Mouse (Mus musculus) 3T3-L1 (cell line): ENCODE results near the gene Zfp820.
"Not testable (repeated sequence)": the region's sequence is repeated elsewhere in the genome, so short reads cannot be mapped to it uniquely, and the experiment has no call there.

Experiments used
- DNase-seq: peaks from one replicate; pipeline ENCODE4 v3.0.0-alpha.2; 2015; ENCODE audit warnings: low read depth, low spot score

The Zfp820 gene

DNA sequence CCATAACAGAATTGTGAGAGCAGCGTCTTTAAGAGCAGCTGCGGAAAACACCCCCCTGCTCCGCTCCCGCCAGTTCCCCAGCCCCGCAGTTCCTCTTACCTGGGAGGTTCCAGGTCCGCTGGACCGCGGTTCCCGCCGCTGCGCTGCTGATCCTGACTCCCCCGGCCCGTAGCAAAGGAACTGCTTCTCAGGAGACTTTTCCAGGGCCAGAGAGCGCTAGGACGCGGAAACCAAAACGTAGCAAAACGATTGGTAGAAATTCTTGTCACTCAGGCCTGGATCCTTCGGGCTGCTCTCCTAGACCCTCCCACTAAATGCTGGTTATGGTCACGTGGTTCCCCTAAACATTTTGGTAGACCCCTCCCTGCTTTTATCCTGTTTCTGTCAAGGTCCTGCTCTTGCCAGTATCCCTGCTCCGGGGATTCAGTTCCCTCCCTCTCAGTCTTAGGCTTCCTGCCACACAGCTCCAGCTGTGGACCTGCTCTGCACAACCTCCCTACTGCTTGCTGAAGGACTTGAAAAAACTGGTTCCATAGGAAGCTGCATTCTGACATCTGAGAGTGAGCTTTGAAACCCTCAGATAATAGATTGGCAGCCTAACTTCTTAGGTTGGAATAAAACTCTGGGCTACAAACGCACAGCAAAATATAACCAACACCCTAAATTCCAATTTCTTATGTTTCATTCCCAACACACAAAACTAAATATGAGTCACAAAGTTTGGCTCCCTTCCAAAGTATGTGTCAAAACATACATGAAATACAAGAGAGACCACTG is at the start of gene Zfp820:
Zfp820 (minus strand) TSS at position 228 of the 777 bp plus-strand sequence.
- peak; percentile 71 for DNase-seq

DNA sequence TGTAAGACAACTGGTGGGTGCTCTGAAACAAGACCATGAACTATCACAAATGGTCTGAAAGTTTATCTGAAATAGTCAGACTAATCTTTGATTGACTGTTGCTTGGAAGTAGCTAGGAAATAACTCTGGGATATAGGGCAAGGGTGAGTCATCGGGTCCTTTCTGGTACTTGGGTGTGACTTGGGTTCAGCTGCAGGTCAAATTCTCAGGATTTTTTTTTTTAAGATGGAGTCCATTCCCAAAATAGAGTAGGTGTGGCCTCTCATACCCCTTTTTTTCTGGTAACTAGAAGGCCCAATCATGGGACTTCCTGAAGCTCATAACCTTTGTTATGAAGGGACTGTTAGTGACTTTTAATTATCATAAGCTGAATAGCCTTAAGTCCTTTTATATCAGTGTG is 25.7 kb upstream of the Zfp820 start:
- DNase-seq: peak; percentile 78

DNA sequence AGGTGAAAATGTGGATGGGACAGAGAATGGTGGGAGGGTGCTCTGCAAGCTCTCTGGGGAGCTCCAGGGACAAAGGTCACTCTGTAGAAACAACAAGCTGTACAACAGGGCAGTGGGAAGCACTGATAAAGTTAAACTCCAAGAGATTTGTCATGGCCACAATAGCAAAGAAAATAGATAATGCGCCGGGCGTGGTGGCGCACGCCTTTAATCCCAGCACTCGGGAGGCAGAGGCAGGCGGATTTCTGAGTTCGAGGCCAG is 680 bp upstream of the Zfp820 start:
- not testable (repeated sequence) for DNase-seq

DNA sequence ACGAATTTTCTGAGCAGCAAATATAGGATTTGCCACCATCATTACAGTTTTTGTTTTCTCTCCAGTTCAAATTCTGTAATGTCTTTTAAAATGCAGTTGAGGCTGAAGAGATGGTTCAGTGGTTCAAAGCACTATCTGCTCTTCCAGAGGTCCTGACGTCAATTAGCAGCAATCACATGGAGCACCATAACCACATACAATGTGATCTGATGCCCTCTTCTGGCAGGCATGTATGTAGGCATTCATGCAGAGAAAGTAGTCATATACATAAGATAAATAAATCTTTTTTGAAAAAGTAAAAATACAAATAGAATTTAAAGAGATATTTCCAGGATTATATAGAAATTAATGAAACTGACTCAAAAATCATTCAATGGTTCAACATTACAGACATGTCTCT is 7.1 kb downstream of the Zfp820 start:
- DNase-seq: peak; percentile 12

DNA sequence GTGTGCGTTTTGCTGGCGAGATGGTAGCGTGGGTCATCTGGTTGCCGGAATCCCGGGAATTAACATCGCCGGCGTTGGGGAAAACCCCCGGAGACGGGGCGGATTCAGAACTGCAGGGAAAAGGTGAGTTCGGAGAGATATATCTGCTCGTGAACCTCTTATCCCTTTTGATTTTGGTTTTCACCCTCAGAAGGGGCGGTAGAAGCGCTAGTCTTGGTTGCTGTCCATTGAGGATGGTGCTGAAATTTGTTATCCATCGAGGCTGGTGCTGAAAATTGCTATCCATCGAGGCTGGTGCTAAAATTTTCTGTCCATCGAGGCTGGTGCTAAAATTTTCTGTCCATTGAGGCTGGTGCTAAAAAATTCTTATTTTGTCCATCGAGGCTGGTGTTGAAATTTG is 44.2 kb downstream of the Zfp820 start:
- DNase-seq: peak; percentile 30

DNA sequence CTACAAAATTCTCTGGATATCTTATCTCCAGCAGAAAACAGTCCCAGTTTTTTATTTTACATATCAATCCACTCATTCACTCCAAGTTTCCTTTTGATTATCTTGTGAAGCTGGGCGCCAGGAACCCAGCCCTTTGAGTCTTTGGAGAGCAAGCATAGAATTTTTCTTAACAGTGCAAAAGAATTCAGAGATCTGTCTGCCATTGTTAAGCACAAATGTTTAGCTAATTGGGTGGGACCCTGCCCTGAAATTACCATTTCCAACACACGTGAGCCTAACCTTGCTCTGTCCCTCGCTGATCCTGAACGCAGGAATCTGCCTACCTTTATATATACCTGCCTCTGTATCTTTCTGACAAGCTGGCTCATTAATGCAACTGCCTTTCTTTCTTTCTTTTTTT is 53.3 kb downstream of the Zfp820 start:
- DNase-seq: no peak

DNA sequence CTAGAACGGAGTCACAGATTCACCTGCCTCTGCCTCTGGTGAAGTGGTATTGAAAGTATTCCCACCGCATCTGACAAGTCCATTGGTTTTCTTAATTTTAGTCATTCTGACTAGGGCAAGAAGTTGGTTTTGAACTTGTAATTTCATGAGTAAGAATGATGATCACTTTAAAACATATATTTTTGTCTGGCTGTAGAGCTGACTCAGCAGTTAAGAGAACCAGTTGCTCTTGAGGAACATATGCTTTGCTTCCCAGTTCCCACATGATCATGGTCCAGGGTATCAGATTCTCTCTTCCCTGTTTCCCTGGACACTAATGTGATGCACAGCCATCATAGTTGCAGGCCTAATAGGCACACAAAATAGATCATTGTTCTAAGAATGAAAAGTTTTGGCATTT is 75.2 kb downstream of the Zfp820 start:
- no peak for DNase-seq
